Mouse (Mus musculus) CD8-positive naive resting alpha-beta T cell, adult 2 months (primary cell): ENCODE data around the gene Zc3h8.
A peak's percentile ranks its signal among the peaks of the same experiment; 100 is the strongest.

Source experiments
- DNase-seq, 2 experiments: peaks; one replicate each; pipeline ENCODE4 v3.0.0; 2022; ENCODE audit warnings: low read depth in 2 of 2, low spot score in 2 of 2

Gene Zc3h8

GRCm38 (mm10) chr2:128892180-128892721 is 51.6 kb downstream of the Zc3h8 start:
- DNase-seq: no peak

- no peak for DNase-seq
Observed at GRCm38 (mm10) chr2:128890661-128891335, 53.1 kb downstream of the Zc3h8 start.

GRCm38 (mm10) chr2:128887866-128888550 is 55.9 kb downstream of the Zc3h8 start:
- no peak for DNase-seq

- no peak for DNase-seq
Observed at GRCm38 (mm10) chr2:128885225-128885811, 58.6 kb downstream of the Zc3h8 start.

GRCm38 (mm10) chr2:128881236-128881635 is 62.6 kb downstream of the Zc3h8 start:
- DNase-seq: peak in 1 of 2 experiments; percentile 16
